Mouse (Mus musculus): Measurements from ENCODE around the gene Tgfb2.

Gene Tgfb2

GRCm38 (mm10) chr1:186705915-186706248 lies at the start of gene Tgfb2:
Gene Tgfb2, minus strand, starts transcription at chr1:186705989.
- peak in 1 of 2 experiments; percentile 27 for DNase-seq (ENCODE audit: low spot score in 2 of 2)

- no peak for DNase-seq (ENCODE audit: low spot score in 2 of 2)
These were observed 44.0 kb upstream of the Tgfb2 start for GRCm38 (mm10) chr1:186749675-186750283.

GRCm38 (mm10) chr1:186748724-186749653 lies 43.2 kb upstream of the Tgfb2 start, which contains the start of gene Rrp15:
Gene Rrp15, minus strand, starts transcription at chr1:186749358.
- DNase-seq (ENCODE audit: low spot score in 2 of 2), result peak; percentile 30 to 82

DNA sequence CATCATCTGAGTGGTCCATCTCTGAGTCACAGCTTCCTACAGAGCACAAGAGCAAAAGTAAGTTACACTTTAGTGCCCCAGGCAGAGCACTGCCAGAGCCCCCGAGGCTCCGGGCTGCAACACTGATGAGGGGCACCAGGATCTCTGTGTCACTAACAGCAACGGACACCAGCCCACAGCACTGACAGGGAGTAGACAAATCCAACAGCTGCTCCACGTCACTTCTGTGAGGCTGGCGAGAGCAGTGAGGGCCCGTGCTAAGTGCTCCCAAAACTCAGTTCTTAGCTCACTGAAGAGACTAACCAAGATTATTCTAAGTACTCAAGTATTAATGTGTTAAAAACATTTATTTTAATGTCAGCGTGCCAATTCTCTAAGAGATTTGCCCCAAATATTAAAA lies 34.0 kb upstream of the Tgfb2 start:
- DNase-seq (ENCODE audit: low spot score in 2 of 2), result no peak

GRCm38 (mm10) chr1:186735537-186735936 lies 29.7 kb upstream of the Tgfb2 start:
- DNase-seq (ENCODE audit: low spot score in 2 of 2), result no peak

DNA sequence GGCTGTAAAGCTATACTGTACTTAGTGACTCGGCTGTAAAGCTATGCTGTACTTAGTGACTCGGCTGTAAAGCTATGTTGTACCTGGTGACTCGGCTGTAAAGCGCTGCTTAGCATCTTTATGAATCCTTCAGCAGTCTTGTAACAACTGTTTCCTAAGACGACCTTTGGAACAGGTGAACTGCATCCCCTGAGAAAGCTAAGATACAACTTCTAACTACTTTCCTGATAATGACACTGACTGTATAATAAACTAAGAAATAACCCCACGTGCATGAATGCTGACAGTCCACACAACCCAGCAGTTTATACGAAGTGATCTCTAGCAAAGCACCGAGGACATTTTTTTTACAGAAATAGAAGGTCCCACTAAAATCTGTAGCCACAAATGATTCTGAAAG lies 27.3 kb upstream of the Tgfb2 start:
- DNase-seq (ENCODE audit: low spot score in 2 of 2), result no peak

DNA sequence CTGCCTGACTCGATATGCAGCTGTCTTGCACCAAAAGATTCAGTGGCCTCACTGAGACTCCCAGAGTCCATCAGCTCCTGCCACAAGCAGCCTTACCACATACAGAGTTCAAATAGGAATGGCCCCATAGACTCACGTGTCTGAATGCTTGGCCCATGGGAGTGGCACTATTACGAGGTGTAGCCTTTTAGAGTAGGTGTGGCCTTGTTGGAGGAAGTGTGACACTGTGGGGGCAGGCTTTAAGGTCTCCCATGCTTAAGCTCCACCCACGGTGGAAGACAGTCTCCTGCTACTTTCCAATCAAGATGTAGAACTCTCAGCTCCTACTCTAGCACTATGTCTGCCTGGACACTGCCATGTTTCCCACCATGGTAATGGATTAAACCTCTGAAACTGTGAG lies 23.0 kb upstream of the Tgfb2 start:
- no peak for DNase-seq (ENCODE audit: low spot score in 2 of 2)

GRCm38 (mm10) chr1:186726117-186726516 lies 20.3 kb upstream of the Tgfb2 start:
- DNase-seq (ENCODE audit: low spot score in 2 of 2), result no peak

GRCm38 (mm10) chr1:186722299-186722698 lies 16.5 kb upstream of the Tgfb2 start:
- DNase-seq (ENCODE audit: low spot score in 2 of 2), result no peak

DNA sequence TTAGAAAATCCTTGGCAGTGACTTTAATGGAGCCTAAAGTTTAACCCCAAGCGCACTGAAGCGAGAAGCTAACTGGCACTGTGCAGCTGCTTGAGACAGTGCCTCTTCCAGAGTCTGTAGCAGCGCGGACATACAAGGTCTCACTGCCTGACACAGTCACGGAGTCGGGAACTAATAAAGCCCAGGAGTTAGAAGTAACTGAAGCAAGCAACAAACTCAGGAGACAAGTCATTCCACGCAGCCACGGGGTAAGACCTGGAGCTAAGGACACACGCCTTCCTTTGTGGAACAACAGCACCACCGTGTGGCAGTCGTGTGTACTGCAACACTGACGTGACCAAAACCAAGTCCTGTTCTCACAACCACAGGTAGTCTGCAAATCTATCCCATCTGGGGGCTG lies 16.1 kb upstream of the Tgfb2 start:
- DNase-seq (ENCODE audit: low spot score in 2 of 2), result peak in 1 of 2 experiments; percentile 88

- no peak for DNase-seq (ENCODE audit: low spot score in 2 of 2)
These were observed 15.4 kb upstream of the Tgfb2 start for GRCm38 (mm10) chr1:186721166-186721565.

DNA sequence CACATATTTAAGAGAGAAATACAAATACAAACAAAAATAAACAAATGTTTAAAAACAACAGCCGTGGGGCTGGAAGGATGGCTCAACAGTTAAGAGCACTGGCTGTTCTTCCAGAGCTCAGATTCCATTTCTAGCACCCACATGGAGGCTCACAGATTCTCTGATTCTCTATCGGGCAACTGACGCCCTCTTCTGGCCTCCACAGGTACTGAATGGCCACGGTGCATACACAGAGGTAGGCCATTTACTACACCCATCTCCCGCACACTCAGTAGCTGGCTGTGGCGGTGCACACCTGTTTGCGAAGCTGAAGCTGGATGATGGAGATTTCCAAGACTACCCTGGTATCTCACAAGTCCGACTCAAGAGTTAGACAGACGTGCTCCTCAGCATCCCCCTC lies 13.9 kb upstream of the Tgfb2 start:
- DNase-seq (ENCODE audit: low spot score in 2 of 2), result no peak

GRCm38 (mm10) chr1:186718881-186719280 lies 13.1 kb upstream of the Tgfb2 start:
- no peak for DNase-seq (ENCODE audit: low spot score in 2 of 2)

- DNase-seq (ENCODE audit: low spot score in 2 of 2), result no peak
These were observed 9.4 kb upstream of the Tgfb2 start for GRCm38 (mm10) chr1:186714980-186715896.

DNA sequence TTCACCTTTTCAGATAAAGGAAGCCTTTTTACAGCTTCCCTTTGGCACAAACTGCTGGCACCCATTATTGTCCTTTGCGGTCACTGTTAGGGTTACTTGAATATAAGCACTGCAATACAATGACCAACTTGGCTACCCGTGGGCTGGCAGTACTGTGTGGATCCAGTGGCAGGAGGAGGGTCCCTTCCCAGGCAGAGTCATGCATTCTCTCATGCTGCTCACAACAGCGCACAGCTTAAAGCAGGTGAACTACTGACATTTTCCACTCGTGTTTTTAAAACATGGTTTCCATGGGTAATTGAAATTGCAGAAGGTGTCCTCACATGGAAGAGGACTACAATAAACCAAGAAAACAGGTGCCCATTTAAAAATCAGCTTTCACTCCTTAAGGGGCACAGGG lies 8.4 kb upstream of the Tgfb2 start:
- DNase-seq (ENCODE audit: low spot score in 2 of 2), result no peak

GRCm38 (mm10) chr1:186712802-186713471 lies 7.1 kb upstream of the Tgfb2 start:
- peak in 1 of 2 experiments; percentile 53 for DNase-seq (ENCODE audit: low spot score in 2 of 2)

GRCm38 (mm10) chr1:186705203-186705914 lies 430 bp downstream of the Tgfb2 start:
- DNase-seq (ENCODE audit: low spot score in 2 of 2), result peak in 1 of 2 experiments; percentile 46

- no peak for DNase-seq (ENCODE audit: low spot score in 2 of 2)
These were observed 1.6 kb downstream of the Tgfb2 start for GRCm38 (mm10) chr1:186703980-186704701.

GRCm38 (mm10) chr1:186703256-186703979 lies 2.4 kb downstream of the Tgfb2 start:
- DNase-seq (ENCODE audit: low spot score in 2 of 2), result no peak
